Mouse (Mus musculus): ENCODE measurements around the gene Hist1h2bg. TPM values are rescaled to one million over a fixed set of nuclear protein-coding genes. Genes with fewer than 3 reads are reported as not detected.
"Not testable (repeated sequence)": the region's sequence is repeated elsewhere in the genome, so short reads cannot be mapped to it uniquely, and the experiment has no call there.

Gene Hist1h2bg
- total RNA-seq, 2 experiments from 2014 or later: 160 to 1,429 TPM

GRCm38 (mm10) chr13:23560699-23561098 is 10.5 kb upstream of the Hist1h2bg start:
- ATAC-seq (replicated peaks; ENCODE audit: poor library complexity, severe bottlenecking): not testable (repeated sequence)

- ATAC-seq (replicated peaks; ENCODE audit: poor library complexity, severe bottlenecking): not testable (repeated sequence)
These were observed 9.7 kb upstream of the Hist1h2bg start for GRCm38 (mm10) chr13:23561531-23561882.

GRCm38 (mm10) chr13:23561883-23562659 is 9.1 kb upstream of the Hist1h2bg start, which contains the start of gene Hist1h3e:
Gene Hist1h3e, minus strand, starts transcription at chr13:23562369.
- ATAC-seq (replicated peaks; ENCODE audit: poor library complexity, severe bottlenecking): peak; percentile 92

- peak; percentile 57 for ATAC-seq (replicated peaks; ENCODE audit: poor library complexity, severe bottlenecking)
These were observed 8.3 kb upstream of the Hist1h2bg start for GRCm38 (mm10) chr13:23562699-23563462.

DNA sequence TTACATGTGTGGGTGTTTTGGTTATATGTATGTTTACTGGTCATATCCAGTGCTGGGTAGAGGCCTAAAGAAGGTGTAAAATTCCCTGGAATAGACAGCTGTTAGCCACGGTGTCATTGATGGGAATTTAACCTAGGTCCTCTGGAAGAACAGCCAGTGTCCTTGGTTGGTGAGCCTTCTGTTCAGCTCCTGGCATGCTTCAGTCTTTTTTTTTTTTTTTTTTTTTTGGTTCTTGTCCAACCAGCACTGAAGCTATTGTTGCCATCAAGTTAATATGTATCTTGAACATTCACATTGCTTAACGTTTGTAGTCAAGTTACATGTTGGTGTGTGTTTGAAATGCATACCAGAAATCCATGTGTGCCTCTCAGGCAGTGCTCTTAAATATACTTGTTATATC is 6.7 kb upstream of the Hist1h2bg start:
- ATAC-seq (replicated peaks; ENCODE audit: poor library complexity, severe bottlenecking): no peak

GRCm38 (mm10) chr13:23570261-23571021 is 755 bp upstream of the Hist1h2bg start:
- 0 out of 2 replicates have a peak, but pooled peaks have one; percentile 1 for ATAC-seq (replicated peaks; ENCODE audit: poor library complexity, severe bottlenecking)

- peak; percentile 13; the same call in 1 of the 2 replicates for ATAC-seq (replicated peaks; ENCODE audit: poor library complexity, severe bottlenecking)
These were observed 465 bp downstream of the Hist1h2bg start for GRCm38 (mm10) chr13:23571504-23572217.

GRCm38 (mm10) chr13:23572218-23573033 is 1.2 kb downstream of the Hist1h2bg start:
- no peak for ATAC-seq (replicated peaks; ENCODE audit: poor library complexity, severe bottlenecking)

DNA sequence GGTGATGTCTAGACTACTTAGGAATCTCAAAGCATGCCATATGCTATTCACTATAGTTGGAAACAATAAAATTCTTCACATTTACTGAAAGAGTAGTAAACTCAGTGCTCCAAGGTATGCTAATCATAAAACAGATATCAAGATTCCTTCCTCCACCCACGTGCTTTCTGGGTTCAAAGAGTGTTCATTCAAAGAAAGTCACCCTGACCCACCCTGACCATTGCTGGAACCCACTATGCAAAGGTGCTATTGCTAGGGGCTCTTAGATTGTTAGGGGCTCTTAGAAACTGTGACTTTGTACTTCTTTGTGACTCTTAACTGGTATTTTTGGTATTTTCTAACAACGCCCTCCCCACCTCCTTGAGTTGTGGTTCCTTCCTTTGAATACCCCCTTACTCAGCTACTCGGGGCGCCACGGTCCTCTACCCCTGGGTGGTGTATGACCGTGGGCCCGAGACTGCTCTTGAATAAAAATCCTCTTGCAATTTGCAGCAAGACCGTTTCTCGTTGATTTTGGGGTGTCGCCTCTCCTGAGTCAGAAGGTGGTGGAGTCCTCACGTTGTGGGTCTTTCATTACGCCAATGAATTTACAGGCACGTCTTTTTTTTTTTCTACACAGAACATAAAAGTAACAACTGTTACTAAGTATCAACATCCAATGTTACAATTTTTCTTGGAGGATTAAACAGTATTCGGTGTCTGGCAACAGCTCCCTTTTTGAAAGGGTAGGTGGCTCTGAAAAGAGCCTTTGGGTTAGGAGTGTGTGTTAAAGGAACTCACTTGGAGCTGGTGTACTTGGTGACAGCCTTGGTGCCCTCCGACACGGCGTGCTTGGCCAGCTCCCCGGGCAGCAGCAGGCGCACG is 2.1 kb downstream of the Hist1h2bg start:
- ATAC-seq (replicated peaks; ENCODE audit: poor library complexity, severe bottlenecking): not testable (repeated sequence)

DNA sequence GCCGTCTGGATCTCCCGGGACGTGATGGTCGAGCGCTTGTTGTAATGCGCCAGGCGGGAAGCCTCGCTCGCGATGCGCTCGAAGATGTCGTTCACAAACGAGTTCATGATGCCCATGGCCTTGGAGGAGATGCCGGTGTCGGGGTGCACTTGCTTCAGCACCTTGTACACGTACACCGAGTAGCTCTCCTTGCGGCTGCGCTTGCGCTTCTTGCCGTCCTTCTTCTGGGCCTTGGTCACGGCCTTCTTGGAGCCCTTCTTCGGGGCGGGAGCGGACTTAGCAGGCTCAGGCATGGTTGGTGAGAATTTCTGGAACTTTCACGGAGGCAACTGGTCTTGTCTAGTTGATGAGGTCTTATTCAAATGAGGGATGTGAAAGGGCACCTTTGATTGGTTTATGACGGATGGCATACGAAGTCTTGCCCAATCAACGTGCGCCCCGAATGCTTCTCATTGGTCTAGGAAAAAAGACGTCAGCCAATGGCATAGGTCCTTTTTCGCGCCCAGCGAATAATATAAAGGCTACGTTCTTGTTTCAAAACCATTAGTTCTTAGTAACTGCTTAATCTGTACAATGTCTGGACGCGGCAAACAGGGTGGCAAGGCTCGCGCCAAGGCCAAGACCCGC is 2.8 kb downstream of the Hist1h2bg start, which contains the start of the genes Hist1h2bf and Hist1h2ad:
TSS of gene Hist1h2bf (minus strand) at position 299 of the 627 bp plus-strand sequence.
TSS of gene Hist1h2ad (plus strand) at position 484 of the 627 bp plus-strand sequence.
- peak; percentile 67 for ATAC-seq (replicated peaks; ENCODE audit: poor library complexity, severe bottlenecking)

GRCm38 (mm10) chr13:23574546-23575170 is 3.5 kb downstream of the Hist1h2bg start:
- ATAC-seq (replicated peaks; ENCODE audit: poor library complexity, severe bottlenecking): not testable (repeated sequence)

DNA sequence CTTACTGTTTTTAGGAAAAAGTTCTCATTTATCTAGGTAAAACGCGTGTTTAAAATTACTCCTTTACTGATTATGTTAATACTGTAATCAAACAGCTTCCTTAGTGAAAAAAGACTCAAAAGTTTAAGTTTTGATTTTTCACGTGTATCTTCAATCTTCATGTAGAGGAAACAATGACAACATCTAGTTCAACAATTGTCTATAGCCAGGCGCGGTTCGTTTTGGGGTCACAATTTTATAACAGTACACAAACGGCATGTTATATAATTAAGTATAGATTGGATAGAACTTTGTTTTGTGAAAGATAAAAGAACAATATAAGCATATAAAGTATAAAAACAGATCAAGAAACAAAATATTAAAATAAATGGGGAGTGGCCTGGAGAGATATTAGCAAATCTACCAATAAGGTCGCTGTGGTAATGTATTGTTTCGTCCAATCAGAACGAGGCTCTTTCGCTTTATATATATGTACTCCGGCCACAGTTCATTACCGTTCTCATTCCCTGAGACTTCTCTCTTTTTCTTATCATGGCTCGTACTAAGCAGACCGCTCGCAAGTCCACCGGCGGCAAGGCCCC is 4.2 kb downstream of the Hist1h2bg start, which contains the start of gene Hist1h3d:
TSS of gene Hist1h3d (plus strand) at position 493 of the 581 bp plus-strand sequence.
- ATAC-seq (replicated peaks; ENCODE audit: poor library complexity, severe bottlenecking): peak; percentile 43

GRCm38 (mm10) chr13:23575864-23576313 is 4.7 kb downstream of the Hist1h2bg start:
- ATAC-seq (replicated peaks; ENCODE audit: poor library complexity, severe bottlenecking): not testable (repeated sequence)

DNA sequence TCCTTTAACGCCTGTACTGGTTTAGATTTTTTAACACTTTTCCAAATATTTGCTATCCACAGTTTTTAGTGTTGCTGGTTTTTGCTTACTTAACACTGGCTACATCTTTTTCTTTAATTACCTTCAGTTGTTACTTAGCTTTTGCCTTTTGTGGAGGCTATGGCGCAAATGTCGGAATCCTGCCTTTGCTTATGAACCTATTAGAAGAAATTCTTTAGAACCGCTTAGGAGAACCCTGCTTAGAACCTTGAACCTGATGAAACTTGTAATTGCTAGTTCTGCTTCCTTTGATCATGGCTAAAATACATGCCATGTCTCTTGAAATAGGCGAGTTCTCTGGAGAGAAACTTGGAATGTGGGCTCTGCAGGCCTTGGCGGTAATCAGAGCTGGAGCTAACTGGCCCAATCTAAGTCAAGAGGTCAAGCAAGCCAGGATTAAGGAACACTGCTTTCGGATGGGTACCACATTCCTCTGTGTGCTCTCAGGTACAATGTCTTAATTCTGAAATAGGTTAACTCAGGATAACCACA is 5.2 kb downstream of the Hist1h2bg start:
- no peak for ATAC-seq (replicated peaks; ENCODE audit: poor library complexity, severe bottlenecking)

GRCm38 (mm10) chr13:23576906-23577639 is 5.9 kb downstream of the Hist1h2bg start:
- no peak for ATAC-seq (replicated peaks; ENCODE audit: poor library complexity, severe bottlenecking)

DNA sequence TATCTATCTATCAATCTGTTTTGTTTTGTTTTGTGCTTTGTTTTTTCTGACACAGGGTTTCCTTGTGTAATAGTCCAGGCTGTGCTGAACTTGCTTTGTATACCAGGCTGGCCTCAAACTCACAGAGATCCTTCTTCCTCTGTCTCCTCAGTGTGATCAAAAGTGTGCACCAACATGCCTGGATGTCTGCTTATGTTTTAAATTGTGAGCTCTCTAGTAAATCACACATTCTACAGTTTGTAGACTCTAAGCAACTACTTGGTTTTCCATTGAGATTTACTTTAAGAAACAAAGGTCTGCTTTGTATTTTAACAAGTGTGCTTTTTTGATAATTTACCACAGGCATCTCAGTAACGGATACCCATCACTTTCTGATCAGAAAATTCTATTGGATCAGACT is 6.6 kb downstream of the Hist1h2bg start:
- ATAC-seq (replicated peaks; ENCODE audit: poor library complexity, severe bottlenecking): no peak
